Mouse (Mus musculus) forebrain, embryonic 14.5 days (tissue): ENCODE data around the gene Mdm2. TPM values are rescaled to one million over a fixed set of nuclear protein-coding genes. Genes with fewer than 3 reads are reported as not detected.
"Not testable (repeated sequence)": the region's sequence is repeated elsewhere in the genome, so short reads cannot be mapped to it uniquely, and the experiment has no call there.

Experiments used
- ATAC-seq: fragments of 200-750 bp; cut with Nextera tagmentation; 2 replicates; pipeline ENCODE4 v1.8.0; 2017; ENCODE audit warnings: mild to moderate bottlenecking, moderate library complexity
- DNase-seq: peaks from one replicate; pipeline ENCODE4 v3.0.0-alpha.2; 2015; ENCODE audit warnings: low spot score
- H3K27ac ChIP-seq: fragments of 300-500 bp; sonication (generic); 2 replicates; pipeline ENCODE4 v1.5.1; 2014; ENCODE audit warnings: low read depth, mild to moderate bottlenecking, control low read depth, low read length, moderate library complexity
- H3K27me3 ChIP-seq: fragments of 300-500 bp; sonication (generic); replicated peaks from 2 replicates; pipeline ENCODE4 v1.6.1; 2014; ENCODE audit warnings: low read length, control low read depth, mixed read lengths; ENCODE audit not compliant: control insufficient read depth, insufficient read depth
- H3K36me3 ChIP-seq: fragments of 300-500 bp; sonication (generic); 2 replicates; pipeline ENCODE4 v1.6.1; 2014; ENCODE audit warnings: low read length, control low read depth; ENCODE audit not compliant: control insufficient read depth, insufficient read depth
- H3K4me1 ChIP-seq: fragments of 300-500 bp; sonication (generic); 2 replicates; pipeline ENCODE4 v1.6.1; 2014; ENCODE audit warnings: antibody characterized with exemption, low read length, control low read depth; ENCODE audit not compliant: control insufficient read depth, insufficient read depth
- H3K4me2 ChIP-seq: fragments of 300-500 bp; sonication (generic); 2 replicates; pipeline ENCODE4 v1.6.1; 2014; ENCODE audit warnings: mild to moderate bottlenecking, control low read depth, low read length
- H3K4me3 ChIP-seq: fragments of 300-500 bp; sonication (generic); 2 replicates; pipeline ENCODE4 v1.5.1; 2014; ENCODE audit warnings: low read depth, low read length, control low read depth
- H3K9ac ChIP-seq: fragments of 300-500 bp; sonication (generic); 2 replicates; pipeline ENCODE4 v1.6.1; 2014; ENCODE audit warnings: mild to moderate bottlenecking, low read length, control low read depth, moderate library complexity
- H3K9me3 ChIP-seq: fragments of 300-500 bp; sonication (generic); replicated peaks from 2 replicates; pipeline ENCODE4 v1.6.1; 2016; ENCODE audit warnings: low read length, control low read depth, mixed read lengths; ENCODE audit not compliant: control insufficient read depth
- WGBS: fragments of 180-500 bp; shearing (Covaris S2); extraction: QIAGEN DNeasy Blood & Tissue Kit; methylation state at CpG from one replicate; pipeline ENCODE4 v1.1.7; 2014; 5-methylcytosine and 5-hydroxymethylcytosine counted together
- polyA plus RNA-seq: library from polyadenylated mRNA; unstranded; fragments of >200 nt; fragmentation: Nextera tagmentation; extraction: Ambion mirVana; gene quantifications from 2 replicates; pipeline ENCODE4 v1.2.1, GENCODE M21; 2014

Gene Mdm2
- polyA plus RNA-seq, 1 experiment from 2014 or later, result 33.0 TPM

DNA sequence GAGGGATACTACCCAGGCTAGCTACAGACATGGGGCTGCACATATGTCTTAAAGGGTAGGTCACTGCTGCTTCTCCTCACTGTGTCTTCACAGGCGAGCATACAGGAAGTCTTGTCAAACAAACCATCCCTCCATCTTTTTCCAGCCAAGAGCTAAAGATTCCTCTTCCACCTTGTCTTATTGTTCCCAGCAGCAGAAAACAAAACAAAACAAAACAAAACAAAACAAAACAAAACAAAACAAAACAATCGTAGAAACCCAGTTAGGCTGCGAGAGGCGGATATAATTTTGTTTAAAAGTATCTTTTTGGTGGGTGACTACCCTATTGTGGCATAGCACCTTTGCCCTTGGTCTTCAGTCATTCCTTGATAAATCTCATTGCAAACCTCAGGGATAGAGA lies 32.1 kb upstream of the Mdm2 start:
- 88% methylated on average over 4 of the region's 4 CpGs for WGBS
- DNase-seq, result no peak
- ATAC-seq, result no peak

DNA sequence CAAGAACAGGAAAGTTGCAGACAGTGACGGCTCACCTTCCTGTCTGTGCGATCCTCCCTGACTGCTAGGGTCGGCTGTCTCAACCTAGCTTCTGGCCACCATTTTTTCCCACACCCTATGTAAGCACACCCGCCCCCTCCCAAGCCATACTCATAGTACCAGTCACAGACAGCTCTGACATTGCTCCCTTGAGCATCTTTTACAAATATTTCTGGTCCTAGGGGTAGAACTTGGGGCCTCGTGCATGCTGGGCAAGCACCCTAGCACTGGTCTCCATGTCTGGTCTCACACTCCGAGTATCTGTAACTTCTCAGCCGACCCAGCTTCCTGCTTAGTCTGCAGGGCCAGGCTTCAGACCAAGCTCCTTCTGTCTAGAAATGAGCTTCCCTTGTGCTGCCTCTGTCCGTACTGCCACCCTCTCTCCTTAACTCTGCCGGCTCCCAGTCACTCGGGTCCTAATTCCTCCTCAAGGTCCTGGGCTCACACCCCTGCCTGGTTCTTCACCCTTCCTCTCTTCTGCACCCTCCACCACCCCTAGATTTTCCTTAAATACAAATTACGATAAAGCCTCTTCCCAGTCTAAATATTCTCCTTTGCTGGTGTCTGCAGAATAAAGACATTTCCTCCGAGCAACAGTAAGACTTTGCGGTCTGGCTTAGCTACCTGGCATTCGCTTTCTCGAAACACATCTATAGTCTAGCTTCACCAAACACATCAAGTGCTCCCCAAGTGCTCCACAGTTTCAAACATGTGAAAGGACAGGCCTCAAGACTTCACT lies 31.3 kb upstream of the Mdm2 start:
- Histone ChIP-seq H3K4me3 (no peak overlapping the region), H3K36me3 (peaks cover 53% of the 10 kb centered on the region), H3K4me2 (no peak overlapping the region), H3K9me3 (no peaks in the 10 kb centered on the region), H3K27me3 (no peaks in the 10 kb centered on the region), H3K9ac (no peak overlapping the region), H3K27ac (no peak overlapping the region), H3K4me1 (peaks cover 17% of the 10 kb centered on the region)
- no peak for ATAC-seq
- DNase-seq, result no peak
- WGBS, result 89% methylated on average over 15 of the region's 15 CpGs

More for the DNA sequence above, 32.1 kb upstream of the Mdm2 start:
- H3K4me1 ChIP-seq, result peaks cover 17% of the 10 kb centered on the region
- H3K4me3 ChIP-seq, result no peak overlapping the region
- no peak overlapping the region for H3K4me2 ChIP-seq
- no peak overlapping the region for H3K27ac ChIP-seq
- peaks cover 46% of the 10 kb centered on the region for H3K36me3 ChIP-seq
- H3K27me3 ChIP-seq, result no peaks in the 10 kb centered on the region
- H3K9me3 ChIP-seq, result no peaks in the 10 kb centered on the region
- no peak overlapping the region for H3K9ac ChIP-seq

DNA sequence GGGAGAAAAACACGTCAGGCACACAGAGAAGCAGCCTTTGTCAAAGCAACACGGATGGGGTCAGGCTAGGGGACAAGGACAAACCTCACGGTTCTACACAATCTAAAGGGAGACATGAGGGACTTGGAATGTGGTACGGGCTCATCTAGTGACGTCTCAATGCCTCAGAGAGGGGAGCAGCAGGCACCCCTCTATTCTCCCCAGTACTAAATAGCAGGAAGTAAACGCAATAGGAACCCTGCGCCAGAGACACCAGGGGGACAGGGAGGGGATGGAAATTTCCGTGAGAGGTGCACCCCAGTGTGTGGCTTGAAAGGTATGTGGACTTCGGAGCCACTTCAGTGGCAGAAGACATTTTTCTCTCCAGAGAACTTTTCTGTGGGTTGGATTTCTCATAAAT lies 30.4 kb upstream of the Mdm2 start:
- H3K9me3 ChIP-seq, result no peaks in the 10 kb centered on the region
- H3K27ac ChIP-seq, result no peak overlapping the region
- H3K36me3 ChIP-seq, result peaks cover 61% of the 10 kb centered on the region
- H3K27me3 ChIP-seq, result no peaks in the 10 kb centered on the region
- peaks cover 17% of the 10 kb centered on the region for H3K4me1 ChIP-seq
- ATAC-seq (no peak), DNase-seq (no peak)
- 90% methylated on average over 9 of the region's 9 CpGs for WGBS
- H3K4me2 ChIP-seq, result no peak overlapping the region
- H3K9ac ChIP-seq, result no peak overlapping the region
- H3K4me3 ChIP-seq, result no peak overlapping the region

DNA sequence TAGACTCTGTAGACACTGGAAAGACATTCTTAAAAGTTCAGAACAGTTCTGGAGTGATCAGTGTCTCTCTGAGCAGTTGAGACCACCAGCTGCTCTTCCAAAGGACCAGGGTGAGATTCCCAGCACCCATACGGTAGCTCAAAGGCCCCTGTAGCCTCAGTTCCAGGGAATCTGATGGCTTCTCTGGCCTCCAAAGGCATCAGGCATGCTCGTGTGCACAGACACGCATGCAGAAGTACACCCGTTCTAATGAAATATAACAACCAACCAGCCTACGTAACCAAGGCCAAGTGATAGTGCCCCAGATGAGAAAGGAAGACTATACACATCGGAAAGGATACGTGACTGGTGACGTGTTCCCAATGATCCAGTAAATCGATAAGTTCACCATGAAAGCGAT lies 29.6 kb upstream of the Mdm2 start:
- 98% methylated on average over 10 of the region's 10 CpGs for WGBS
- peaks cover 64% of the 10 kb centered on the region for H3K36me3 ChIP-seq
- H3K9ac ChIP-seq, result no peak overlapping the region
- no peak for DNase-seq
- no peak for ATAC-seq
- H3K27me3 ChIP-seq, result no peaks in the 10 kb centered on the region
- no peak overlapping the region for H3K4me3 ChIP-seq
- no peaks in the 10 kb centered on the region for H3K9me3 ChIP-seq
- H3K27ac ChIP-seq, result no peak overlapping the region
- H3K4me1 ChIP-seq, result peaks cover 14% of the 10 kb centered on the region
- no peak overlapping the region for H3K4me2 ChIP-seq

DNA sequence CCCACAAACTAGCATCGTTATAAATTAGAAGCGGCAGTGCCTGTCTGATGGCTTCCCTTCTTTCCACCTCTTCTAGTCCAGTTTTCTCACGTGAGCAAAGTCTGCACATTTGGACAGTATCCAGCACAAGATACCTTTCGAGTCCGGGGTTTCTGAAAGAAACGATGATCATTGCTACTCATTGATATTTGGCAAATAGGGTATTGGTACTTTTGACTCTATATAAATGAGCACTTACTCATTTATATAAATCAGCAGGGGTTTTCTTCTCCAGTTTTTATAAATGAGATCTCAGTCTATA lies 29.0 kb upstream of the Mdm2 start:
- 96% methylated on average over 6 of the region's 6 CpGs for WGBS
- ATAC-seq (no peak), DNase-seq (no peak)
- Histone ChIP-seq H3K9me3 (no peaks in the 10 kb centered on the region), H3K27me3 (no peaks in the 10 kb centered on the region), H3K4me1 (peaks cover 9% of the 10 kb centered on the region; the same call in 1 of the 2 replicates), H3K4me3 (no peak overlapping the region), H3K27ac (no peak overlapping the region), H3K4me2 (no peak overlapping the region), H3K9ac (no peak overlapping the region), H3K36me3 (peaks cover 64% of the 10 kb centered on the region)

DNA sequence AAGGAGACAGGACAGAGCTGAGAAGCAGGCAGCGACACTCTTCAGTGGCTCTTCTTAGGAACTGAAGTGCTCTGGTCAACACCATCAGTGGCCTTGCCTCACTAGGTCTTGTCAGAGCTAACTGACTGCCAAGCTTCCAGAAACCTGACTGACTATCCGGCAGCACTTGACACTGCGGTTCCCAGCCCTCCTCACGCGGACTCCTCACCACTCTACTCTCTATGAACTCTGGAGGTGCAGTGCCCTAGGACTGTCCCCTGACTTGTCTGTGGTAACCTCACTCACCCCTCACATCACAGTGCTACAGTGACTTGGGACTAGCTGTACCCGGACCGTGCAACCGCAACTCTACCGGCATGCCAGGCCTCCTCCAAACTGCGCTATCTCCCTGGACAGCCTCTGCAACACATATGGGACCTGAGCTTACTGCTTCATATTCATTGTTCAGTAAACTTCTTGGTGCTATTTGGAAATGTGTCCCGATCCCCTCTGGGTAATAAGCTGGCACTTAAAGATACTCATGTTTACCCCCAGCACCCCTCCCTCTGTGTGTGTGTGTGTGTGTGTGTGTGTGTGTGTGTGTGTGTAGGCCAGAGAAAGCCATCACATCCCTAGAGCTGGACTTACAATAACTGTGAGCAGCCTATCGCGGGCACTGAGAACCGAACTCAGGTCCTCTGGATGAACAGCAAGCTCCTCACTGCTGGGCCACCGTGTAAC lies 28.5 kb upstream of the Mdm2 start:
- DNase-seq (no peak), ATAC-seq (no peak)
- no peak overlapping the region for H3K4me2 ChIP-seq
- peaks cover 64% of the 10 kb centered on the region for H3K36me3 ChIP-seq
- WGBS, result 93% methylated on average over 15 of the region's 15 CpGs
- H3K27me3 ChIP-seq, result no peaks in the 10 kb centered on the region
- H3K9me3 ChIP-seq, result no peaks in the 10 kb centered on the region
- no peak overlapping the region for H3K9ac ChIP-seq
- no peak overlapping the region for H3K4me3 ChIP-seq
- peaks cover 4% of the 10 kb centered on the region; the same call in 1 of the 2 replicates for H3K4me1 ChIP-seq
- H3K27ac ChIP-seq, result no peak overlapping the region

DNA sequence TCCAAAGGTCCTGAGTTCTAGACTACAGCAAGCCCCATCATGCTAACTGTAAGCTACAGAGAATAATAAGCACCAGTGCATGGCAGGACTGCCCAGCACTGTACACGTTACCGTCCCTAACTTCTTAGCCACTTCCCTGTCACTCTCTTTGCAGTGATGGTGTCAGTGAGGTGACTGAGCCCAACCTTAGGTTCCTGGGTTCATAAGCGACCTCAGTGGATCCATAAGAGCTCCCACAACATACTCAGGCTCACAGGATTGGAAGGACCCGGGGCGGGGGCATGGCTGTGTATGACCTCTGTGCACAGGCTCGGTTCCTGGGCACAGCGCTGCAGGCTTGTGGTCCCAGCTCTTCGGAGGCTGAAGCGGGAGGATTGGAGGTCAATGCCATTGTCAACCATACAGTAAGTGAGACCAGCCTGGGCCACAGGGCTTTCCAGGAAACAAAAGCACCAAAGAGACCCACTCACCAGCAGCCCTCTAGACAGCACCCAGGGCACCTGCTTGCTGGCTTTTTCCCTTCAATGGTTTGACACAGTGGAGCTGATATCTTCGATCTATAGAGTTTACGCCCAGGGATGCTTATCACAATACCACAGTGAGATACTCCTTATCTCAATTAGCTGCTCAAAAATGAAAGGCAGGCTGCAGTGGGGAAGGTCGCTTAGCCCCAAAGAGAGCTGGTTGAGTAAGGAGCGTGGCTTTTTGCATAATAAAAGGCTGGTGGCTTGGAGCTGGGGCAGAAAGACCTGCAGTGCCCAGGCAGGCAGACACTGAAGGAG lies 27.8 kb upstream of the Mdm2 start:
- Histone ChIP-seq H3K4me2 (no peak overlapping the region), H3K9ac (no peak overlapping the region), H3K36me3 (peaks cover 64% of the 10 kb centered on the region), H3K4me1 (no peaks in the 10 kb centered on the region), H3K27me3 (no peaks in the 10 kb centered on the region), H3K27ac (no peak overlapping the region), H3K9me3 (no peaks in the 10 kb centered on the region), H3K4me3 (no peak overlapping the region)
- no peak for ATAC-seq
- WGBS, result 76% methylated on average over 13 of the region's 13 CpGs
- no peak for DNase-seq

DNA sequence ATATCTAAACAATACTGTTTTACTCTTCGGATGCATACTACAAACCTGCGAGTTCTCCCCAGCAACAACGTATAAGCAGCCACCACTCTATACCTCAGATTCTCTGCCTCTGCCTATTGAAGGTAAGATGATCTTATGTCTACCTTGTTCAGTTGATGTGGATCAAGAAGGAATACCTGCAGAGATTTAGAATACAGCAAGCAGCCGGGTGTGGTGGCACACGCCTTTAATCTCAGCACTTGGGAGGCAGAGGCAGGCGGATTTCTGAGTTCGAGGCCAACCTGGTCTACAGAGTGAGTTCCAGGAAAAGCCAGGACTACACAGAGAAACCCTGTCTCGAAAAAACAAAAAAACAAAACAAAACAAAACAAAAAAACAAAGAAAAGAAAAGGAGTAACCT lies 26.9 kb upstream of the Mdm2 start:
- H3K36me3 ChIP-seq, result peaks cover 67% of the 10 kb centered on the region
- H3K9me3 ChIP-seq, ATAC-seq, H3K27me3 ChIP-seq, H3K9ac ChIP-seq, H3K4me2 ChIP-seq, H3K4me1 ChIP-seq, H3K27ac ChIP-seq, DNase-seq, H3K4me3 ChIP-seq: not testable (repeated sequence)
- WGBS, result 93% methylated on average over 8 of the region's 8 CpGs
